Mouse (Mus musculus): ENCODE data around the gene Trim65.

- TF ChIP-seq CTCF (IDR thresholded peaks at IDR 0.05; ENCODE audit: low read depth) (peak; percentile 69), EP300 (optimal IDR thresholded peaks at IDR 0.05) (no peak)
These were observed 1.7 kb upstream of the Trim65 start for GRCm38 (mm10) chr11:116132366-116133333.

All from stomach, postnatal 0 days (tissue).